Mouse (Mus musculus) ES-E14 (cell line): ENCODE measurements around the gene Drg1. TPM values are rescaled to one million over a fixed set of nuclear protein-coding genes. Genes with fewer than 3 reads are reported as not detected.

Experiments used
- DNase-seq: peaks from one replicate; pipeline ENCODE4 v3.0.0-alpha.2; 2013; ENCODE audit warnings: low read depth, low spot score
- H3K27ac ChIP-seq: 2 replicates; pipeline ENCODE4 v1.5.1; 2012; ENCODE audit warnings: low read depth, mild to moderate bottlenecking, low read length, moderate library complexity, mixed read lengths; ENCODE audit not compliant: poor library complexity, insufficient read depth, severe bottlenecking
- H3K36me3 ChIP-seq: 2 replicates; pipeline ENCODE4 v1.6.1; 2012; ENCODE audit warnings: mild to moderate bottlenecking, low read length, moderate library complexity, mixed read lengths; ENCODE audit not compliant: control insufficient read depth, poor library complexity, insufficient read depth, severe bottlenecking
- H3K4me1 ChIP-seq, 2 experiments: fragments of 150-350 bp in 1 of 2; sonication (generic) in 1 of 2; 2 replicates each; pipeline ENCODE4 v1.6.1; 2012; ENCODE audit warnings: low read length in 2 of 2, mild to moderate bottlenecking in 1 of 2, mixed read lengths in 1 of 2; ENCODE audit not compliant: control insufficient read depth in 2 of 2, insufficient read depth in 2 of 2, poor library complexity in 1 of 2
- H3K4me3 ChIP-seq, 2 experiments: fragments of 150-350 bp in 1 of 2; sonication (generic) in 1 of 2; 2 replicates each; pipeline ENCODE4 v1.5.1; 2012; ENCODE audit warnings: low read length in 2 of 2, low read depth in 1 of 2, mild to moderate bottlenecking in 1 of 2, mixed read lengths in 1 of 2; ENCODE audit not compliant: insufficient read depth in 1 of 2, poor library complexity in 1 of 2, severe bottlenecking in 1 of 2
- H3K9ac ChIP-seq: 2 replicates; pipeline ENCODE4 v1.6.1; 2012; ENCODE audit warnings: low read depth, mild to moderate bottlenecking, low read length, mixed read lengths; ENCODE audit not compliant: poor library complexity, insufficient read depth, severe bottlenecking
- H3K9me3 ChIP-seq: fragments of 150-350 bp; sonication (generic); 2 replicates; pipeline ENCODE4 v1.6.1; 2012; ENCODE audit warnings: low read depth, mild to moderate bottlenecking, low read length; ENCODE audit not compliant: control insufficient read depth, insufficient read depth
- CHD2 ChIP-seq: IDR thresholded peaks from 2 replicates; pipeline ENCODE4 v1.6.1; 2014; ENCODE audit warnings: mild to moderate bottlenecking, low read depth, low read length, inconsistent platforms
- HCFC1 ChIP-seq: IDR thresholded peaks from 2 replicates; pipeline ENCODE4 v1.6.1; 2012; ENCODE audit warnings: low read length, inconsistent platforms, borderline replicate concordance; ENCODE audit not compliant: insufficient read depth
- MAFK ChIP-seq: IDR thresholded peaks from 2 replicates; pipeline ENCODE4 v1.6.1; 2014; ENCODE audit warnings: mild to moderate bottlenecking, low read depth, low read length, inconsistent platforms; ENCODE audit not compliant: insufficient read depth
- ZC3H11A ChIP-seq: IDR thresholded peaks from 2 replicates; pipeline ENCODE4 v1.6.1; 2012; ENCODE audit warnings: low read depth, mild to moderate bottlenecking, inconsistent platforms, low read length, borderline replicate concordance
- ZNF384 ChIP-seq: IDR thresholded peaks from 2 replicates; pipeline ENCODE4 v1.6.1; 2012; ENCODE audit warnings: low read depth, low read length, inconsistent platforms
- in situ Hi-C, 2 experiments: fragments of 600-800 bp; cut with MboI; formaldehyde crosslinking; loops; one replicate each; pipeline ENCODE4 v1.15.1; 2025; ENCODE audit warnings: low sequenced_read_pairs in 2 of 2, inconsistent platforms in 1 of 2; ENCODE audit not compliant: unreplicated experiment in 2 of 2
- total RNA-seq: library from RNA; depleted of rRNA; stranded (reverse); fragments of 300-350 nt; gene quantifications from 2 replicates; pipeline ENCODE4 v1.2.3, GENCODE M21; 2012

The Drg1 gene
- total RNA-seq, 1 experiment, result 180 TPM

- in situ Hi-C loops, result no loop called here
- no peak for TF ChIP-seq MAFK
- peak; percentile 67 for TF ChIP-seq ZNF384
- Histone ChIP-seq H3K4me3 (peak overlapping the region; percentile 71 to 73), H3K36me3 (peaks cover 8% of the 10 kb centered on the region; the same call in 1 of the 2 replicates), H3K27ac (no peak overlapping the region; the same call in 1 of the 2 replicates), H3K9ac (no peak overlapping the region; the same call in 1 of the 2 replicates), H3K4me1 (peaks cover 5 to 15% of the 10 kb centered on the region in 2 experiments), H3K9me3 (no peaks in the 10 kb centered on the region)
- no peak for DNase-seq
Measured at GRCm38 (mm10) chr11:3267133-3267532, 918 bp upstream of the Drg1 start.

GRCm38 (mm10) chr11:3265291-3266078, 730 bp downstream of the Drg1 start:
- in situ Hi-C loops, result no loop called here
- Histone ChIP-seq H3K9me3 (no peaks in the 10 kb centered on the region), H3K4me1 (peaks cover 5 to 14% of the 10 kb centered on the region in 2 experiments), H3K4me3 (peak overlapping the region; percentile 83 to 90), H3K27ac (peak overlapping the region; percentile 84), H3K36me3 (peaks cover 17% of the 10 kb centered on the region), H3K9ac (peak overlapping the region; percentile 97)
- TF ChIP-seq HCFC1 (no peak), ZC3H11A (no peak), ZNF384 (no peak), MAFK (no peak), CHD2 (no peak; the same call in 1 of the 2 replicates)
- no peak for DNase-seq

- TF ChIP-seq ZC3H11A (no peak), CHD2 (no peak), MAFK (no peak), ZNF384 (no peak), HCFC1 (no peak)
- H3K9me3 ChIP-seq, result no peaks in the 10 kb centered on the region
- peaks cover 40% of the 10 kb centered on the region for H3K36me3 ChIP-seq
- no peak overlapping the region for H3K27ac ChIP-seq
- no peaks in the 10 kb centered on the region for H3K4me1 ChIP-seq
- no peak overlapping the region for H3K9ac ChIP-seq
- H3K4me3 ChIP-seq, result no peak overlapping the region
- no peak for DNase-seq
- in situ Hi-C loops, result no loop called here
Measured at GRCm38 (mm10) chr11:3259537-3259936, 6.7 kb downstream of the Drg1 start.

DNA sequence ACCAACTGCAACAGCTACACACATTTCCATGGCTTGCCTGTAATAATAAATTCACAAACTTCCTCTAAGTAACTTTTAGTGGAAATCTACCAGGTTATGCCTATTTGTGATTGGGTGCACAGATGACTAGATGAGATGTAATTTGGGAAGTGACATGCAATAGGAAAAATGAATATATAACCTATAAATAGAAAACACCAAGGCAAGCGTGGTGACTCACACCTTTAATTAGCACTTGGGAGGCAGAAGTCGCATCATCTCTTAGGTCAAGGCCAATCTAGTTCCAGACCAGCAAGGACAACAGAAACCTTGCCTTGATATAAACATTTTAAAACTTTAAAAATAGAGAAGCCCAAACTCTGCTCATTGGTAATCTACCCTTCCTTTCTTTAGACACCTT, 18.8 kb downstream of the Drg1 start:
- Histone ChIP-seq H3K36me3 (peaks cover 46% of the 10 kb centered on the region), H3K4me3 (no peak overlapping the region), H3K9me3 (no peaks in the 10 kb centered on the region), H3K4me1 (no peaks in the 10 kb centered on the region), H3K27ac (no peak overlapping the region), H3K9ac (no peak overlapping the region)
- no peak for DNase-seq
- in situ Hi-C loops, result no loop called here
- TF ChIP-seq MAFK (no peak), CHD2 (no peak), ZC3H11A (no peak), HCFC1 (no peak), ZNF384 (no peak)

- no peaks in the 10 kb centered on the region for H3K9me3 ChIP-seq
- in situ Hi-C loops, result no loop called here
- no peak overlapping the region for H3K4me3 ChIP-seq
- DNase-seq, result no peak
- H3K9ac ChIP-seq, result no peak overlapping the region
- no peaks in the 10 kb centered on the region for H3K4me1 ChIP-seq
- TF ChIP-seq MAFK (no peak), CHD2 (no peak), ZNF384 (no peak), HCFC1 (no peak), ZC3H11A (no peak)
- no peak overlapping the region for H3K27ac ChIP-seq
- peaks cover 41% of the 10 kb centered on the region for H3K36me3 ChIP-seq
Measured at GRCm38 (mm10) chr11:3243771-3244170, 22.4 kb downstream of the Drg1 start.
